Mouse (Mus musculus) midbrain, embryonic 11.5 days (tissue): ENCODE measurements around the gene Dnah8. TPM values are rescaled to one million over a fixed set of nuclear protein-coding genes. Genes with fewer than 3 reads are reported as not detected.
A peak's percentile ranks its signal among the peaks of the same experiment; 100 is the strongest.

ENCODE experiments used
- ATAC-seq: fragments of 200-750 bp; cut with Nextera tagmentation; 2 replicates; pipeline ENCODE4 v1.8.0; 2017; ENCODE audit warnings: moderate TSS enrichment, moderate library complexity; ENCODE audit not compliant: low FRiP score
- DNase-seq: peaks from one replicate; pipeline ENCODE4 v3.0.0; 2015; ENCODE audit warnings: low spot score; ENCODE audit errors: missing footprints
- H3K27ac ChIP-seq: fragments of 300-500 bp; sonication (generic); 2 replicates; pipeline ENCODE4 v1.5.1; 2014; ENCODE audit warnings: low read depth, low read length
- H3K27me3 ChIP-seq: fragments of 300-500 bp; sonication (generic); 2 replicates; pipeline ENCODE4 v1.6.1; 2014; ENCODE audit warnings: mild to moderate bottlenecking, low read length, moderate library complexity, mixed read lengths; ENCODE audit not compliant: control insufficient read depth, insufficient read depth
- H3K36me3 ChIP-seq: fragments of 300-500 bp; sonication (generic); 2 replicates; pipeline ENCODE4 v1.6.1; 2014; ENCODE audit warnings: mild to moderate bottlenecking, low read length, moderate library complexity, mixed read lengths; ENCODE audit not compliant: control insufficient read depth, insufficient read depth
- H3K4me1 ChIP-seq: fragments of 300-500 bp; sonication (generic); 2 replicates; pipeline ENCODE4 v1.6.1; 2014; ENCODE audit warnings: low read length; ENCODE audit not compliant: control insufficient read depth, insufficient read depth
- H3K4me2 ChIP-seq: fragments of 300-500 bp; sonication (generic); 2 replicates; pipeline ENCODE4 v1.6.1; 2014; ENCODE audit warnings: mild to moderate bottlenecking, moderate library complexity
- H3K4me3 ChIP-seq: fragments of 300-500 bp; sonication (generic); 2 replicates; pipeline ENCODE4 v1.5.1; 2014; ENCODE audit warnings: low read depth, low read length
- H3K9ac ChIP-seq: fragments of 300-500 bp; sonication (generic); 2 replicates; pipeline ENCODE4 v1.6.1; 2014; ENCODE audit warnings: low read length
- H3K9me3 ChIP-seq: fragments of 300-500 bp; sonication (generic); 2 replicates; pipeline ENCODE4 v1.6.1; 2016; ENCODE audit warnings: low read length; ENCODE audit not compliant: control insufficient read depth
- WGBS: fragments of 180-500 bp; shearing (Covaris S2); extraction: QIAGEN DNeasy Blood & Tissue Kit; methylation state at CpG from one replicate; pipeline ENCODE4 v1.1.7; 2014; 5-methylcytosine and 5-hydroxymethylcytosine counted together
- polyA plus RNA-seq: library from polyadenylated mRNA; unstranded; fragments of >200 nt; fragmentation: Nextera tagmentation; extraction: Ambion mirVana; gene quantifications from 2 replicates; pipeline ENCODE4 v1.2.1, GENCODE M21; 2014

Dnah8 gene
- polyA plus RNA-seq, 1 experiment from 2014 or later: 1.1 TPM

DNA sequence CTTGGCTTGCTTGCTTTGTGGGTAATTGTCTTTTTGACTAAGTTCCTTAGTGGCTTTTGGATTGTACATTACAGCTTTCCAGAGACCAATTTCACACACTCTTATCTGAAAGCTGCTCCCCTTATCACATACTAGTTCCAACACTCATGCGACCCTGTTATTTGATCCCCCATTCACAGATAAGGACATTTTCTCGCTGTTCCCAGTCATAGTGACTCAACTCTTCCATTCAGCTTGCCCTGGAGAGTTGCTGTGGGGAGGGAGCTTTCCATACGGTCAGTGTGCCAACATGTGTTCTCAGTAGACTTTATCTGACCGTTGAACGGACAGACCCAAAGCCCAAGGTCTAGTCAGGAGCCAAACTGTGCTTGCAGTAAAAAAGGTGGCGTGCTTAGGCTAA lies 197.0 kb downstream of the Dnah8 start:
- WGBS: 82% methylated on average over 6 of the region's 6 CpGs
- H3K27me3 ChIP-seq: no peaks in the 10 kb centered on the region
- H3K9ac ChIP-seq: no peak overlapping the region
- DNase-seq (no peak), ATAC-seq (no peak)
- no peaks in the 10 kb centered on the region for H3K36me3 ChIP-seq
- H3K27ac ChIP-seq: no peak overlapping the region
- H3K4me3 ChIP-seq: no peak overlapping the region
- H3K4me1 ChIP-seq: no peaks in the 10 kb centered on the region
- no peak overlapping the region for H3K4me2 ChIP-seq
- no peaks in the 10 kb centered on the region for H3K9me3 ChIP-seq

DNA sequence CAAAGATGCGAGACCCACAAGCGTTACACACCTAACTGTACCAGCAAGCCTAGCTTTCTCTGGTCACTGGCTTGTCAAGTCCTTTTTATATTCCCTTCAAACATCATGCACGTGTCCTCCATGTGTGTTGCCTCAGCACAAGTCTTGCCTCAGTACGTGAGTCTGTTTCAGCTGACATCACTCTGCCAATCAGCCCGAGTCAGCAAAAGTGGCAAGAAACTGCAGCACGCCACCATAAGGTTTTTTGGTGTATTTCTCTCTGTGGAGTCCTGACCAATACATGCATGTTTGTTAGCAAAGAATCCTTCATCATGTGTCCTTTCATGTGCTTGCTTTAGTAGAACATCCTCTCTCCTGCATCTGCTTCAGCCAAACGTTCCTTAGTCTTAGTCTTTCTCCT lies 200.3 kb downstream of the Dnah8 start:
- H3K4me1 ChIP-seq: no peaks in the 10 kb centered on the region
- H3K9me3 ChIP-seq: no peaks in the 10 kb centered on the region
- H3K4me3 ChIP-seq: no peak overlapping the region
- no peak for DNase-seq
- H3K27ac ChIP-seq: no peak overlapping the region
- H3K9ac ChIP-seq: no peak overlapping the region
- H3K27me3 ChIP-seq: no peaks in the 10 kb centered on the region
- ATAC-seq: no peak
- no peak overlapping the region for H3K4me2 ChIP-seq
- no peaks in the 10 kb centered on the region for H3K36me3 ChIP-seq
- 88% methylated on average over 7 of the region's 7 CpGs for WGBS

DNA sequence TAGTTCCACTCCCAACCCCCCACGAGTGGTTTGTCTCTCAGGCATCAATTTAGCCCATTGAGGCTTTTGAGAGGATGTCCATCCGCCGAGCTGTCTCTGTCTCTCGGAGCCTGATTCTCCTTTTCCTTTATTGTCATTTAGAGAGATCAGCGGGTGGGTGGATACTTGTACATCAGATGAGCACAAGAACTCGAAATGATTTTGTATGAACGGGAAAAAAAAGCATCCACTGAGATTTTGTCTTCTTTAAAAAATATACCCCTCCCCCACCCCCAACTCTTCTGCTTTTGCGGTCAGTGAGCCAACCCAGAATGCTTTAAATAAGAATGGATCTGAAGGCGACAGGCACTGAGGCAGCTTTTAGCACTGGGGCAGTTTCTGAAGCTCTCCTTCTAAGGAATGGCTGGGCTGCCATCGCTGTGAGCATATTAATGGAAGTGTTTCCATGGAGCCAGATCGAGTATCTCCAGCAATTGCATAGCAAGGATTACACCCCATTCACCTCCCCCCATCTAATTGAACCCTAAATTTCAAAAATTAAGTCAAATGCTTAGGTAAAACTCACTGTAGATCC lies 201.7 kb downstream of the Dnah8 start:
- no peak overlapping the region for H3K9ac ChIP-seq
- peak overlapping the region; percentile 45; the same call in 1 of the 2 replicates for H3K27ac ChIP-seq
- 21% methylated on average over 11 of the region's 11 CpGs for WGBS
- no peaks in the 10 kb centered on the region for H3K36me3 ChIP-seq
- no peaks in the 10 kb centered on the region for H3K27me3 ChIP-seq
- DNase-seq (peak; percentile 93), ATAC-seq (peak; percentile 59)
- peak overlapping the region; percentile 22 for H3K4me2 ChIP-seq
- H3K4me3 ChIP-seq: no peak overlapping the region
- H3K4me1 ChIP-seq: no peaks in the 10 kb centered on the region
- H3K9me3 ChIP-seq: no peaks in the 10 kb centered on the region

DNA sequence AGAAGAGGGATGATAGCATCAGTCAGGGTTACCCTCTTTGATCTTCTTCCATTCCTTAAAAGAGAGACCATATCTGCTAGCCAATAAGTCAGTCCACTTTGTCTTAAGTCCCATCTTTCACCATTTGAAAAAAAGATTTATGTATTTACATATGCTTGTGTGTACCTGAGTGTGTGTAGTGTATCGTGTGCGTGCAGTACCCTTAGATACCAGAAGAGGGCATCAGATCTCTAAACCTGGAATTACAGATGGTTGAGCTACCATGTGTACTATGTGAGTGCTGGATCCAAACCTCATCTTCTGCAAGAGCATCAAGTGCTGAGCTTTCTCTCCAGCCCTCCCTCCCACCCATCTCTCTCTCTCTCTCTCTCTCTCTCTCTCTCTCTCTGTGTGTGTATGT lies 207.0 kb downstream of the Dnah8 start:
- DNase-seq: no peak
- H3K4me3 ChIP-seq: no peak overlapping the region
- no peak overlapping the region for H3K9ac ChIP-seq
- no peak for ATAC-seq
- WGBS: 97% methylated on average over 2 of the region's 2 CpGs
- no peaks in the 10 kb centered on the region for H3K4me1 ChIP-seq
- H3K4me2 ChIP-seq: no peak overlapping the region
- no peaks in the 10 kb centered on the region for H3K36me3 ChIP-seq
- no peaks in the 10 kb centered on the region for H3K9me3 ChIP-seq
- H3K27ac ChIP-seq: no peak overlapping the region
- H3K27me3 ChIP-seq: no peaks in the 10 kb centered on the region

DNA sequence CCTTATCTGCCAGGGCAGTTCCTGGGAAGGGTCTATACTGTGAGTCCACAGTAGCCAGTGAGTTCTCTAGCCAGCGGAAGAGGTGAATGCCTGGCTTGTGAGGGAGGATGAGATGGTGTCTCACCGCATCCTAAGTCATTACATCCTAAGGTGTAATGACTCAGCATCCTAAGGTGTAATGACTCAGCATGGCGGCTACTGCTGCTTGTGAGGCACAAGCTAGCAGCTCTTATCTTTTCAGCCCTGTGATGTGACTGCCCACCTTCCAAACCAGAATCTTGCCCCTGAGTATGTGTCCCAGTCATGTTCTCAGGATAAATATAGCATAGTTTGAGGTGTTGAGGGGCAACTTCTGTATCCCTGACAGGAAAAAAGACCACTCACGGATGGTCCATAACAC lies 211.3 kb downstream of the Dnah8 start:
- WGBS: 87% methylated on average over 4 of the region's 4 CpGs

DNA sequence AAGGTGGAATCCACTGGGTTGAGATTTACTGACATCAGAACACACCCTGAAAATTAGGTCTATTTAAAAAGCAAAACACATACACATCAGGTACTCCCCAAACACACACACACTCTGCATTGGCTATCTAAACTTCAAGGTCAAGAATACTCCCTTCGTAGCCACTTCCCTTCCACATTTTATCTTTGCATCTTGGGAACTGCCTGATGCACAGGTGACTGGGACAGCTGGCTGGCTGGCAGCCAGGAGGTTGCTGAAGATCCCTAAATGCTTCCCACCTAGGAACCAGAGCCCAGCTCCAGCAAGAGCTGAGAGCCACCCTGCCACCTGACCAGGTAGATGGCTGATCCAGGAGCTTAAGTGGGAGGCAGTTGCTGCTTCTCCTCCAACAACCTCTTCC lies 212.9 kb downstream of the Dnah8 start:
- Histone ChIP-seq H3K27me3 (no peaks in the 10 kb centered on the region), H3K9me3 (no peaks in the 10 kb centered on the region), H3K4me2 (no peak overlapping the region), H3K27ac (no peak overlapping the region), H3K36me3 (no peaks in the 10 kb centered on the region), H3K4me1 (no peaks in the 10 kb centered on the region), H3K4me3 (no peak overlapping the region), H3K9ac (no peak overlapping the region)
- no peak for DNase-seq
- no peak for ATAC-seq
- 93% methylated on average over 1 of the region's 1 CpGs for WGBS

More for the DNA sequence above, 211.3 kb downstream of the Dnah8 start:
- no peaks in the 10 kb centered on the region for H3K27me3 ChIP-seq
- no peaks in the 10 kb centered on the region for H3K4me1 ChIP-seq
- H3K4me3 ChIP-seq: no peak overlapping the region
- ATAC-seq: no peak
- H3K27ac ChIP-seq: no peak overlapping the region
- H3K9me3 ChIP-seq: no peaks in the 10 kb centered on the region
- DNase-seq: no peak
- no peak overlapping the region for H3K4me2 ChIP-seq
- H3K9ac ChIP-seq: no peak overlapping the region
- no peaks in the 10 kb centered on the region for H3K36me3 ChIP-seq

DNA sequence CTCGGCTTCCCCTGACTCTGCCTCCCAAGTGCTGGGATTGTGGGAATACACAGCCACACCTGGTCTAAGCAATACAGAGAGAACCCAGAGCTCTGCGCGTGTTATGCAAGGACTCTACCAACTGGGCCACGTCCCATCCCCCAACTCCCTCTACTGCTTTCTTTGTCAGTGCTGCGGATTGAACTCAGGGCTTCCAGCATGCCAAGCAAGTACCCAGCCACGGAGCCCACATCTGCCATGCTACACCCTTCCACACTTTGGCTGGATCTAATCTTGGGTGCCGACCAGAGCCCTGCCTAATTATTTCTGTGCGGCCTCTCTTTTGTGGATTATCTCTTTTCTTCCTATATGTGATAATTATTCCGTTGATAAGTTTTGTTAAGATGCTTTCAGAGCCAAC lies 215.9 kb downstream of the Dnah8 start:
- H3K36me3 ChIP-seq: no peaks in the 10 kb centered on the region
- H3K4me3 ChIP-seq: no peak overlapping the region
- H3K9me3 ChIP-seq: no peaks in the 10 kb centered on the region
- ATAC-seq (no peak), DNase-seq (no peak)
- H3K4me1 ChIP-seq: no peaks in the 10 kb centered on the region
- H3K9ac ChIP-seq: no peak overlapping the region
- WGBS: 63% methylated on average over 9 of the region's 9 CpGs
- peak overlapping the region; percentile 9; the same call in 1 of the 2 replicates for H3K27ac ChIP-seq
- H3K4me2 ChIP-seq: no peak overlapping the region
- H3K27me3 ChIP-seq: no peaks in the 10 kb centered on the region

DNA sequence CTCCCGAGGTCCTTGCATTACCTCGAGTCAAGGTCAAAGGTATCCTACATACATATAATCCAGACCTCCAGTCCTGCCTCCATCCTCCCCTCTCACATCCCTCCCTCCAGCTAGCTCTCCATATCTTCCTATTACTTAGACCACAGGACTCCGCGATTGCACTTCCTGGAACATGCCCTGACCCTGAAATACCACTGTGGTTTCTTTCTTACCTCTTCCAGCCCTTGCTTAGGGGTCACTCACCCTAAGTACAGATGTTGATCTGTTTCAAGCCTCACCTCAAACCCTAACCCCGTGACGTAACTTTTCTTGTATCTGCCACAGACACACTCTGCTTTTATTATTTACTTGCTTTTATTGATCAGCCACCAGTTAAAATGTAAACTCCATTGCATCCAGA lies 218.2 kb downstream of the Dnah8 start:
- H3K9ac ChIP-seq: no peak overlapping the region
- DNase-seq (no peak), ATAC-seq (no peak)
- no peak overlapping the region for H3K4me3 ChIP-seq
- no peaks in the 10 kb centered on the region for H3K9me3 ChIP-seq
- no peak overlapping the region for H3K4me2 ChIP-seq
- no peaks in the 10 kb centered on the region for H3K36me3 ChIP-seq
- H3K4me1 ChIP-seq: no peaks in the 10 kb centered on the region
- H3K27ac ChIP-seq: no peak overlapping the region
- 88% methylated on average over 6 of the region's 6 CpGs for WGBS
- H3K27me3 ChIP-seq: no peaks in the 10 kb centered on the region

DNA sequence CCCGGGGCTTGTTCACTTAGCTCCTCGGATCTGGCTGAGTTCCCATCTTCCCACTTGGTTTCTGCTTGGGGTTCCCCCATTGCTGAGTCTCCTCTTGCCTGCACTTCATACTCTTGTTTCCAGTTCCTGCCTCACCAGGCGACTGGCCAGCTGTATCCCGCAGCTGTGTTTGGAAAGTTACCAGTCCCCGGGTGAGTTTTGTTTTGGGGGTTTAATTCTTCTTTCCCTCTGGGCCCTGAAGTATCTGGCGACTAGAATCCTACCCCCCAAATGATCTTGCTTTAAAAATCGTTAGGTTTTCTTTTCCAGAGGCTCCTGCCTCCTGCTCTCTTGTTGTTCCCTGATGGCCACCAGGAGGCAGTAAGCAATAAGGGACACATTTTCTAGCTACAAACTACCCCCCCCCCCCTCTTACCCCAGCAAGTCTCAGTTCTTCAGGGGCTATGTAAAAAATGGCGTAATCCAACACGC lies 220.2 kb downstream of the Dnah8 start:
- Histone ChIP-seq H3K27ac (no peak overlapping the region), H3K9me3 (no peaks in the 10 kb centered on the region), H3K27me3 (no peaks in the 10 kb centered on the region), H3K4me3 (no peak overlapping the region), H3K9ac (no peak overlapping the region), H3K4me1 (no peaks in the 10 kb centered on the region), H3K36me3 (no peaks in the 10 kb centered on the region), H3K4me2 (no peak overlapping the region)
- 63% methylated on average over 9 of the region's 9 CpGs for WGBS
- no peak for ATAC-seq
- no peak for DNase-seq
